Mouse (Mus musculus) heart, embryonic 14.5 days (tissue): ENCODE data around the gene Fam120a. TPM values are rescaled to one million over a fixed set of nuclear protein-coding genes. Genes with fewer than 3 reads are reported as not detected.

Experiments
- ATAC-seq: fragments of 200-750 bp; cut with Nextera tagmentation; 2 replicates; pipeline ENCODE4 v1.8.0; 2017; ENCODE audit warnings: low read depth, moderate TSS enrichment; ENCODE audit not compliant: insufficient number of reproducible peaks, insufficient read depth, low FRiP score
- H3K27ac ChIP-seq, 2 experiments: fragments of 200-500 bp in 1 of 2; fragments of 300-500 bp in 1 of 2; sonication (generic) in 1 of 2; replicated peaks in 1 of 2; 2 replicates each; pipeline ENCODE4 v1.5.1; 2012 to 2014; ENCODE audit warnings: low read depth in 2 of 2, low read length in 2 of 2, control low read depth in 1 of 2, mild to moderate bottlenecking in 1 of 2, mixed read lengths in 1 of 2; ENCODE audit not compliant: control insufficient read depth in 1 of 2, insufficient read depth in 1 of 2
- H3K27me3 ChIP-seq: fragments of 300-500 bp; sonication (generic); 2 replicates; pipeline ENCODE4 v1.6.1; 2014; ENCODE audit warnings: mild to moderate bottlenecking, low read length, control low read depth; ENCODE audit not compliant: control insufficient read depth, insufficient read depth
- H3K36me3 ChIP-seq: fragments of 300-500 bp; sonication (generic); 2 replicates; pipeline ENCODE4 v1.6.1; 2014; ENCODE audit warnings: mild to moderate bottlenecking, control low read depth, low read length, mixed read lengths; ENCODE audit not compliant: control insufficient read depth, insufficient read depth
- H3K4me1 ChIP-seq, 2 experiments: fragments of 200-500 bp in 1 of 2; fragments of 300-500 bp in 1 of 2; sonication (generic) in 1 of 2; 2 replicates each; pipeline ENCODE4 v1.6.1; 2012 to 2014; ENCODE audit warnings: low read length in 2 of 2, control low read depth in 1 of 2, mixed read lengths in 1 of 2; ENCODE audit not compliant: control insufficient read depth in 2 of 2, insufficient read depth in 2 of 2
- H3K4me2 ChIP-seq: fragments of 300-500 bp; sonication (generic); 2 replicates; pipeline ENCODE4 v1.6.1; 2014; ENCODE audit warnings: mild to moderate bottlenecking, low read length
- H3K4me3 ChIP-seq, 2 experiments: fragments of 200-500 bp in 1 of 2; fragments of 300-500 bp in 1 of 2; sonication (generic) in 1 of 2; 2 replicates each; pipeline ENCODE4 v1.5.1; 2012 to 2014; ENCODE audit warnings: low read length in 2 of 2, mild to moderate bottlenecking in 2 of 2, control low read depth in 1 of 2, low read depth in 1 of 2, moderate library complexity in 1 of 2; ENCODE audit not compliant: control insufficient read depth in 1 of 2, insufficient read depth in 1 of 2
- H3K9ac ChIP-seq: fragments of 300-500 bp; sonication (generic); 2 replicates; pipeline ENCODE4 v1.6.1; 2014; ENCODE audit warnings: mild to moderate bottlenecking, low read length
- H3K9me3 ChIP-seq: fragments of 300-500 bp; sonication (generic); 2 replicates; pipeline ENCODE4 v1.6.1; 2016; ENCODE audit warnings: low read length, control low read depth; ENCODE audit not compliant: control insufficient read depth
- WGBS: fragments of 180-500 bp; shearing (Covaris S2); extraction: QIAGEN DNeasy Blood & Tissue Kit; methylation state at CpG from one replicate; pipeline ENCODE4 v1.1.7; 2014; 5-methylcytosine and 5-hydroxymethylcytosine counted together
- polyA plus RNA-seq: library from polyadenylated mRNA; unstranded; fragments of >200 nt; fragmentation: Nextera tagmentation; extraction: Ambion mirVana; gene quantifications from 2 replicates; pipeline ENCODE4 v1.2.1, GENCODE M21; 2014

Gene Fam120a
- polyA plus RNA-seq, 1 experiment from 2014 or later, result 29.7 TPM

- Histone ChIP-seq H3K9me3 (no peaks in the 10 kb centered on the region), H3K4me3 (peak overlapping the region; percentile 88 to 89), H3K36me3 (0 out of 2 replicates have a peak, but pooled peaks cover 4% of the 10 kb centered on the region), H3K4me2 (peak overlapping the region; percentile 89), H3K27me3 (no peaks in the 10 kb centered on the region), H3K27ac (peak overlapping the region in 1 of 2 experiments; percentile 86; a peak in 1 of 4 replicates), H3K4me1 (peaks cover 25 to 43% of the 10 kb centered on the region in 2 experiments), H3K9ac (peak overlapping the region; percentile 97)
- ATAC-seq, result no peak
- WGBS, result 62% methylated on average over 7 of the region's 7 CpGs
Measured at GRCm38 (mm10) chr13:48871887-48872606, 95.8 kb downstream of the Fam120a start.

GRCm38 (mm10) chr13:48870771-48871731 lies 96.8 kb downstream of the Fam120a start, which contains the start of gene Phf2:
Gene Phf2 (minus strand): TSS chr13:48871119.
- Histone ChIP-seq H3K4me3 (peak within 1 kb of the TSS; percentile 88 to 92), H3K4me1 (peaks cover 25 to 43% of the 10 kb centered on the region in 2 experiments), H3K9me3 (no peaks in the 10 kb centered on the region), H3K4me2 (peak within 1 kb of the TSS; percentile 89), H3K27me3 (no peaks in the 10 kb centered on the region), H3K36me3 (0 out of 2 replicates have a peak, but pooled peaks cover 2% of the 10 kb centered on the region), H3K27ac (peak within 1 kb of the TSS; percentile 81 to 86), H3K9ac (peak within 1 kb of the TSS; percentile 97)
- under 1% methylated on average over 83 of the region's 117 CpGs for WGBS
- peak; percentile 32 for ATAC-seq

- peaks cover 25 to 38% of the 10 kb centered on the region in 2 experiments for H3K4me1 ChIP-seq
- peak overlapping the region; percentile 81 to 86 for H3K27ac ChIP-seq
- H3K27me3 ChIP-seq, result no peaks in the 10 kb centered on the region
- peak overlapping the region; percentile 97 for H3K9ac ChIP-seq
- H3K4me2 ChIP-seq, result peak overlapping the region; percentile 71
- peak; percentile 27 for ATAC-seq
- peak overlapping the region; percentile 88 to 92 for H3K4me3 ChIP-seq
- WGBS, result under 1% methylated on average over 85 of the region's 102 CpGs
- no peaks in the 10 kb centered on the region for H3K36me3 ChIP-seq
- H3K9me3 ChIP-seq, result no peaks in the 10 kb centered on the region
Measured at GRCm38 (mm10) chr13:48869950-48870770, 97.7 kb downstream of the Fam120a start.

- Histone ChIP-seq H3K27me3 (no peaks in the 10 kb centered on the region), H3K27ac (peak overlapping the region; percentile 2 to 86; a peak in 3 of 4 replicates), H3K36me3 (no peaks in the 10 kb centered on the region), H3K9ac (peak overlapping the region; percentile 97), H3K4me3 (peak overlapping the region; percentile 88 to 92), H3K9me3 (no peaks in the 10 kb centered on the region), H3K4me1 (peaks cover 29 to 37% of the 10 kb centered on the region in 2 experiments), H3K4me2 (peak overlapping the region; percentile 71)
- ATAC-seq, result no peak; the same call in 1 of the 2 replicates
- 18% methylated on average over 5 of the region's 5 CpGs for WGBS
Measured at GRCm38 (mm10) chr13:48869600-48869949, 98.2 kb downstream of the Fam120a start.

GRCm38 (mm10) chr13:48869088-48869487 lies 98.7 kb downstream of the Fam120a start:
- peak overlapping the region; percentile 97 for H3K9ac ChIP-seq
- H3K27me3 ChIP-seq, result no peaks in the 10 kb centered on the region
- ATAC-seq, result no peak
- peak overlapping the region in 1 of 2 experiments; percentile 86; a peak in 1 of 4 replicates for H3K27ac ChIP-seq
- no peaks in the 10 kb centered on the region for H3K36me3 ChIP-seq
- H3K4me3 ChIP-seq, result peak overlapping the region; percentile 88 to 92
- peak overlapping the region; percentile 71 for H3K4me2 ChIP-seq
- peaks cover 29 to 42% of the 10 kb centered on the region in 2 experiments for H3K4me1 ChIP-seq
- WGBS, result 34% methylated on average over 5 of the region's 5 CpGs
- no peaks in the 10 kb centered on the region for H3K9me3 ChIP-seq

GRCm38 (mm10) chr13:48864673-48865356 lies 103.0 kb downstream of the Fam120a start:
- Histone ChIP-seq H3K36me3 (no peaks in the 10 kb centered on the region), H3K27me3 (no peaks in the 10 kb centered on the region), H3K4me2 (no peak overlapping the region), H3K27ac (no peak overlapping the region), H3K4me1 (peaks cover 21 to 37% of the 10 kb centered on the region in 2 experiments), H3K4me3 (no peak overlapping the region), H3K9me3 (no peaks in the 10 kb centered on the region), H3K9ac (no peak overlapping the region)
- ATAC-seq, result no peak
- 64% methylated on average over 12 of the region's 12 CpGs for WGBS
